Mouse (Mus musculus) forebrain, embryonic 11.5 days (tissue): Measurements from ENCODE around the gene Spib. TPM values are rescaled to one million over a fixed set of nuclear protein-coding genes. Genes with fewer than 3 reads are reported as not detected.

ENCODE experiments used
- ATAC-seq: fragments of 200-750 bp; cut with Nextera tagmentation; replicated peaks from 2 replicates; pipeline ENCODE4 v1.8.0; 2017; ENCODE audit warnings: moderate TSS enrichment; ENCODE audit not compliant: low FRiP score
- DNase-seq: peaks from one replicate; pipeline ENCODE4 v3.0.0-alpha.2; 2017; ENCODE audit warnings: low spot score
- H3K27ac ChIP-seq: fragments of 300-500 bp; sonication (generic); 2 replicates; pipeline ENCODE4 v1.5.1; 2014; ENCODE audit warnings: low read depth, low read length
- H3K27me3 ChIP-seq: fragments of 300-500 bp; sonication (generic); 2 replicates; pipeline ENCODE4 v1.6.1; 2014; ENCODE audit warnings: mild to moderate bottlenecking, low read length, mixed read lengths; ENCODE audit not compliant: control insufficient read depth, insufficient read depth
- H3K36me3 ChIP-seq: fragments of 300-500 bp; sonication (generic); 2 replicates; pipeline ENCODE4 v1.6.1; 2014; ENCODE audit warnings: mild to moderate bottlenecking, low read length, moderate library complexity, mixed read lengths; ENCODE audit not compliant: control insufficient read depth, insufficient read depth
- H3K4me1 ChIP-seq: fragments of 300-500 bp; sonication (generic); replicated peaks from 2 replicates; pipeline ENCODE4 v1.6.1; 2014; ENCODE audit warnings: low read length, mixed read lengths; ENCODE audit not compliant: control insufficient read depth, insufficient read depth
- H3K4me2 ChIP-seq: fragments of 300-500 bp; sonication (generic); 2 replicates; pipeline ENCODE4 v1.6.1; 2014; ENCODE audit warnings: low read depth, mild to moderate bottlenecking, low read length, moderate library complexity, mixed read lengths; ENCODE audit not compliant: severe bottlenecking
- H3K4me3 ChIP-seq: fragments of 300-500 bp; sonication (generic); 2 replicates; pipeline ENCODE4 v1.5.1; 2014; ENCODE audit warnings: low read depth, low read length
- H3K9ac ChIP-seq: fragments of 300-500 bp; sonication (generic); 2 replicates; pipeline ENCODE4 v1.6.1; 2014; ENCODE audit warnings: low read length
- H3K9me3 ChIP-seq: fragments of 300-500 bp; sonication (generic); 2 replicates; pipeline ENCODE4 v1.6.1; 2016; ENCODE audit warnings: low read length, mixed read lengths; ENCODE audit not compliant: control insufficient read depth
- WGBS: fragments of 180-500 bp; shearing (Covaris S2); extraction: QIAGEN DNeasy Blood & Tissue Kit; methylation state at CpG from one replicate; pipeline ENCODE4 v1.1.7; 2014; 5-methylcytosine and 5-hydroxymethylcytosine counted together
- microRNA-seq: library from miRNA; unstranded; fragments of <30 nt; microRNA quantifications from one replicate; pipeline ENCODE4, GENCODE M21; 2016; ENCODE audit not compliant: insufficient number of aligned reads
- polyA plus RNA-seq: library from polyadenylated mRNA; unstranded; fragments of >200 nt; fragmentation: Nextera tagmentation; extraction: Ambion mirVana; gene quantifications from 2 replicates; pipeline ENCODE4 v1.2.1, GENCODE M21; 2014

Gene Spib
- polyA plus RNA-seq, 1 experiment from 2014 or later, result 0.13 TPM

DNA sequence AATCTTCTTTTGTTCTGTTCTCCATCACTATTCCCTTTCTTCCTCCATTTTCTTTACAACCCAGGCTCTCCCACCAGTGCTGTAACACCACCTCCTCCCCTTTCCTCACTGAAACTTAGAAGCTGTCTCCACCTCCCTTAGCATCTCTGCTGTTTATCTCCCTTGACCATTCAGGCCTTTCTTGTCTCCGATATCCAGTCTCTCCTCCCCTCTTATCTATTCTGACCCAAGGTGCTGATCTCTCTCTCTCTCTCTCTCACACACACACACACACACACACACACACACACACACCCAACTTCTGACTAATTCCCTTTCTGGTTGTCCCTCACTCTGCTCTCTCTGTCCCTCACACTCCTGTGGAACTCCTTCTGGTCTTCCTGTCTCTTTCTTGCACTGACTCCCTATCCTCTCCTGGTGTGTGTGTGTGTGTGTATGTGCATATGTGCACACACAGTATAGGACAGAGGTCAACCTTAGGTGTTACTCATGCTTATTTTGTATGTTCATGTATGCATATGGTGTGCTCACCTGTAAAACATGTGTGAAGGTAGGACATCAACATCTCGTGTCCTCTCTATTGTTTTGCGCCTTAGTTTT lies 48.9 kb downstream of the Spib start:
- no peak overlapping the region for H3K4me3 ChIP-seq
- no peak overlapping the region for H3K27ac ChIP-seq
- no peaks in the 10 kb centered on the region for H3K36me3 ChIP-seq
- H3K9ac ChIP-seq, result no peak overlapping the region
- H3K4me2 ChIP-seq, result no peak overlapping the region
- no peaks in the 10 kb centered on the region for H3K9me3 ChIP-seq
- H3K27me3 ChIP-seq, result no peaks in the 10 kb centered on the region
- WGBS, result 75% methylated on average over 3 of the region's 3 CpGs
- DNase-seq (no peak), ATAC-seq (no peak)
- no peaks in the 10 kb centered on the region for H3K4me1 ChIP-seq

Small RNAs within 50 kb of the gene (microRNA-seq; reads per million reads assigned to microRNA genes)
- not detected for gene Mir7053

Other genes starting within 250 kb of the Spib start
- 3.2 TPM in 2 replicates for gene Clec11a, start 225.2 kb downstream of the Spib start, polyA plus RNA-seq
- 3.6 and 4.2 TPM in 2 replicates for gene Shank1, start 221.8 kb downstream of the Spib start, polyA plus RNA-seq
- gene Syt3, start 148.0 kb downstream of the Spib start, polyA plus RNA-seq, result 3.2 and 4.0 TPM in 2 replicates
- 0.89 and 0.96 TPM in 2 replicates for gene 1700008O03Rik, start 146.3 kb downstream of the Spib start, polyA plus RNA-seq
- 8.2 and 9.8 TPM in 2 replicates for gene Lrrc4b, start 103.1 kb downstream of the Spib start, polyA plus RNA-seq
- 2.6 and 2.9 TPM in 2 replicates for gene Aspdh, start 66.7 kb downstream of the Spib start, polyA plus RNA-seq
- 60.9 and 68.9 TPM in 2 replicates for gene Josd2, start 64.1 kb downstream of the Spib start, polyA plus RNA-seq
- gene Emc10, start 35.5 kb downstream of the Spib start, polyA plus RNA-seq, result 115 and 124 TPM in 2 replicates
- gene Fam71e1, start 35.5 kb downstream of the Spib start, polyA plus RNA-seq, result 22.3 and 25.3 TPM in 2 replicates
- 0.23 TPM in 1 of 2 replicates, not detected in the other for gene Mybpc2, start 7.4 kb downstream of the Spib start, polyA plus RNA-seq
- gene Pold1, start 16.8 kb upstream of the Spib start, polyA plus RNA-seq, result 124 and 133 TPM in 2 replicates
- 72.3 and 76.4 TPM in 2 replicates for gene Nr1h2, start 21.9 kb upstream of the Spib start, polyA plus RNA-seq
- 0.68 and 0.92 TPM in 2 replicates for gene Napsa, start 40.3 kb upstream of the Spib start, polyA plus RNA-seq
- 1.8 and 2.0 TPM in 2 replicates for gene Kcnc3, start 58.6 kb upstream of the Spib start, polyA plus RNA-seq
- gene Myh14, start 138.8 kb upstream of the Spib start, polyA plus RNA-seq, result 1.7 and 2.6 TPM in 2 replicates
- not detected in 2 replicates for gene Izumo2, start 176.7 kb upstream of the Spib start, polyA plus RNA-seq
- gene Vrk3, start 216.3 kb upstream of the Spib start, polyA plus RNA-seq, result 41.7 and 42.2 TPM in 2 replicates
- gene Zfp473, start 219.0 kb upstream of the Spib start, polyA plus RNA-seq, result 3.9 and 4.4 TPM in 2 replicates